Mouse (Mus musculus): ENCODE measurements around the gene Igfals. TPM values are rescaled to one million over a fixed set of nuclear protein-coding genes. Genes with fewer than 3 reads are reported as not detected.
A peak's percentile ranks its signal among the peaks of the same experiment; 100 is the strongest.

The Igfals gene
- polyA plus RNA-seq, 1 experiment from 2014 or later = 0.24 TPM

DNA sequence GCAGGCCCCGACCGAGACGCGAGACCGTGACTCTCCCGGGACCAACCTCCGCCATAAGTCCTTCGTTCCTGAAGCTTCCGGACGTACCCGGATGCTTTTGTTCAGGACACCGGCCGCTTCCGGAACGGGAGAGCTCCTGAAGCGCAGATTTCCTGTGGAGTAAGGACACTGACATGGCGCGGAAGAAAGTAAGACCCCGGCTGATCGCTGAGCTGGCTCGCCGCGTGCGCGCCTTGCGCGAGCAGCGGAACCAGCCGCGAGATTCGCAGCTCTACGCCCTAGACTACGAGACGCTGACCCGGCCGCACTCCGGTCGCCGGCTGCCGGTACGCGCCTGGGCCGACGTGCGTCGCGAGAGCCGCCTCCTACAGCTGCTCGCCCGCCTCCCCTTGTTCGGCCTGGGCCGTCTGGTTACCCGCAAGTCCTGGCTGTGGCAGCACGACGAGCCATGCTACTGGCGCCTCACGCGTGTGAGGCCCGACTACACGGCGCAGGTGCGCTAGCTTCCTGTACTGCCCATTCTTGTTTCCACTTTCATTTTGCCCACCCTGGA, 29.3 kb downstream of the Igfals start, which contains the start of the genes Eme2 and Mrps34:
Gene Eme2, minus strand, starts transcription at position 93 of the 553 bp plus-strand sequence.
Gene Mrps34, plus strand, starts transcription at position 122 of the 553 bp plus-strand sequence.
- peak within 1 kb of the TSS; percentile 84 for H3K27ac ChIP-seq (ENCODE audit: poor library complexity, severe bottlenecking)
- peak within 1 kb of the TSS; percentile 96 for H3K4me2 ChIP-seq
- peak within 1 kb of the TSS; percentile 69 for H3K4me3 ChIP-seq
- under 1% methylated on average over 62 of the region's 62 CpGs for WGBS
- H3K9ac ChIP-seq = peak within 1 kb of the TSS; percentile 94
- no peaks in the 10 kb centered on the region for H3K9me3 ChIP-seq (replicated peaks)
- peak; percentile 42 for ATAC-seq (ENCODE audit: insufficient number of reproducible peaks, low FRiP score)
- H3K4me1 ChIP-seq (replicated peaks) = peaks cover 48% of the 10 kb centered on the region
- H3K36me3 ChIP-seq = peaks cover 71% of the 10 kb centered on the region
- no peaks in the 10 kb centered on the region for H3K27me3 ChIP-seq (replicated peaks)

DNA sequence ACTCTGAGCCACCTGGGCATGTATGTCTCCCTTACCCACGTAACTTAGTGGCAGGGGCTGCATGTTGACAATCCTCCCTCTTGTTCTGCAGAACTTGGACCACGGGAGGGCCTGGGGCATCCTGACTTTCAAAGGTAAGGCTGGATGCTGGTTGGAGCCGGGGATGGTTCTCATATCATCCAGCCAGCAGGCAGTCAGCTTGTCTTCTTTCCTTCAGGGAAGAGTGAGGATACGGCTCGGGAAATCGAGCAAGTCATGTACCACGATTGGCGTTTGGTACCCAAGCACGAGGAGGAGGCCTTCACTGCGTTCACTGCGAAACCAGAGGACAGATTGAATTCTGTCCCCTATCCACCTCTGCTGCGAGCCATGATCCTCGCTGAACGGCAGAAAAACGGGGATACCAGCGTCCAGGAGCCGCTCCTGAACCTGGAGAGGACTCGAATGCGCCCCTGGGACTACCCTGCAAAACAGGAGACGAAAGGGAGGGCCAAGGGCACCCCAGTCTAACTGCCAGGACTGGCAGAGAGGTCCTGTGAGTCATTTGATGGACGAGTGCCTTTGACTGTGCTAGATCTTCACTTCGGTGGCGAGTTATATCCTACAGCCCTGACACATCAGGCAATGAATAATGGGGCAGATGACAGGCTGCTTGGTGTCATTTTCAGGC, 29.9 kb downstream of the Igfals start:
- ATAC-seq (ENCODE audit: insufficient number of reproducible peaks, low FRiP score) = no peak

DNA sequence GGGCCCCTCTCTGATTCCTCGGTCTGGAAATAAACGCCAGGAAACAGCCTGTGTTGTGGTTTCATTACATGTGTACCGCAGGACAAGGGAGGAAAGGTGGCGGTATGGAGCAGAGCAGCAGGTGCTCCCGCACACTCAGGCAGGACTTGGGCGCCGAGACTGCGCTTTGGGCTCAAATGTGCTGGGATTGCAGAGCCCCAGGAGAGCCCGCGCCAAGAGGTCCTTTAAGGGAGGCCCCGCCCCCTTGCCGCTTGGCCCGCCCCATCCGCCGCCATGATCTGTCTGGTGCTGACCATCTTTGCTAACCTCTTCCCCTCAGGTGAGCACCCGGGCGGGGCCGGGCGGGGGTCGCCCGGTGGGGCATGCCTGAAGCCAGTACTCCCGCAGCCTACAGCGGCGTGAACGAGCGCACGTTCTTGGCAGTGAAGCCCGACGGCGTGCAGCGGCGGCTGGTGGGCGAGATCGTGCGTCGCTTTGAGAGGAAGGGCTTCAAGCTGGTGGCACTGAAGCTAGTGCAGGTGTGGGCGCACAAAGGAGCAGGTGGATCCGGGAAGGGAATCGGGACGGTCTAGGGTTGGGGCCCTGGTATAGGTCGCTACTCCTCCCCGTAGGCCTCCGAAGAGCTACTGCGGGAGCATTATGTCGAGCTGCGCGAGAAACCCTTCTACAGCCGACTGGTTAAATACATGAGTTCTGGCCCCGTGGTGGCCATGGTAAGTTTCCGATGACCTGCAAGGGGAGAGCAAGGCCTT, 30.6 kb downstream of the Igfals start, which contains the start of gene Nme3:
Gene Nme3, plus strand, starts transcription at position 260 of the 752 bp plus-strand sequence.
- peaks cover 48% of the 10 kb centered on the region for H3K4me1 ChIP-seq (replicated peaks)
- peak within 1 kb of the TSS; percentile 94 for H3K9ac ChIP-seq
- peak within 1 kb of the TSS; percentile 84 for H3K27ac ChIP-seq (ENCODE audit: poor library complexity, severe bottlenecking)
- H3K36me3 ChIP-seq = peaks cover 71% of the 10 kb centered on the region
- H3K9me3 ChIP-seq (replicated peaks) = no peaks in the 10 kb centered on the region
- peak; percentile 79 for ATAC-seq (ENCODE audit: insufficient number of reproducible peaks, low FRiP score)
- peak within 1 kb of the TSS; percentile 69 for H3K4me3 ChIP-seq
- peak within 1 kb of the TSS; percentile 96 for H3K4me2 ChIP-seq
- WGBS = 2% methylated on average over 50 of the region's 50 CpGs
- H3K27me3 ChIP-seq (replicated peaks) = no peaks in the 10 kb centered on the region

More for the DNA sequence above, 29.9 kb downstream of the Igfals start:
- Histone ChIP-seq H3K9me3 (replicated peaks) (no peaks in the 10 kb centered on the region), H3K36me3 (peaks cover 71% of the 10 kb centered on the region), H3K4me1 (replicated peaks) (peaks cover 48% of the 10 kb centered on the region), H3K4me2 (peak overlapping the region; percentile 96), H3K27me3 (replicated peaks) (no peaks in the 10 kb centered on the region), H3K27ac (ENCODE audit: poor library complexity, severe bottlenecking) (peak overlapping the region; percentile 84), H3K9ac (peak overlapping the region; percentile 94), H3K4me3 (peak overlapping the region; percentile 69)
- 14% methylated on average over 23 of the region's 23 CpGs for WGBS

DNA sequence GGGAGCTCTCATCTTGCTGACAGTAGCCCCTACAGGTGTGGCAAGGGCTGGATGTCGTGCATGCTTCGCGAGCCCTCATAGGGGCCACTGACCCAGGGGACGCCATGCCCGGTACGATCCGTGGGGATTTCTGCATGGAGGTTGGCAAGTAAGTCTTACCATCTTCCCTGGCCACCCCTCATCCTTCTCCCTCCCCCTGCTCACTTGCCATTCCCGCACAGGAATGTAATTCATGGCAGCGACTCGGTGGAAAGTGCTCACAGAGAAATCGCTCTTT, 31.1 kb downstream of the Igfals start:
- ATAC-seq (ENCODE audit: insufficient number of reproducible peaks, low FRiP score) = no peak
- H3K27ac ChIP-seq (ENCODE audit: poor library complexity, severe bottlenecking) = 0 out of 2 replicates have a peak overlapping the region, but pooled peaks have one; percentile 45
- H3K4me3 ChIP-seq = peak overlapping the region; percentile 69
- H3K9me3 ChIP-seq (replicated peaks) = no peaks in the 10 kb centered on the region
- peak overlapping the region; percentile 94 for H3K9ac ChIP-seq
- H3K27me3 ChIP-seq (replicated peaks) = no peaks in the 10 kb centered on the region
- peak overlapping the region; percentile 96 for H3K4me2 ChIP-seq
- H3K36me3 ChIP-seq = peaks cover 71% of the 10 kb centered on the region
- WGBS = 43% methylated on average over 11 of the region's 11 CpGs
- H3K4me1 ChIP-seq (replicated peaks) = peaks cover 48% of the 10 kb centered on the region

DNA sequence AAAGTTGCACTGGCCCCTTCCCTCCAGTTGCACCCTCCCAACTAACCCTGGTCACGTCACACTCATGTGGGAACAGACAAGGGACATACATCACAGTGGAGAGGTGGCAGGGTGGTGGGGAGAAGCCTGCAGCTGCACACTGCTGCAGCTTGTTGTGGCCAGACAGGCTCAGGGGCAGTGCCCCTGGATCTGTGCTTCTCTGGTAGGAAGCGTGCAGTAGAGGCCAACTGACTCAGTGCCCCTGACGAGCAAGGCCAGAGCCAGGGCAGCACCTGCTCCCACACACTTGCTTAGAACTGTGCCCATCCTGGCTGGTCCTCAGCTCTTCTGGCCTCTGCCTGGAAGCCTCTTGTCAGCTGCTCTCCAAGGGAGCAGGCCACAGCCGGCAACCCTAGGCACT, 31.8 kb downstream of the Igfals start:
- ATAC-seq (ENCODE audit: insufficient number of reproducible peaks, low FRiP score) = no peak
- H3K9ac ChIP-seq = no peak overlapping the region
- peaks cover 48% of the 10 kb centered on the region for H3K4me1 ChIP-seq (replicated peaks)
- no peaks in the 10 kb centered on the region for H3K27me3 ChIP-seq (replicated peaks)
- peaks cover 71% of the 10 kb centered on the region for H3K36me3 ChIP-seq
- peak overlapping the region; percentile 96; the same call in 1 of the 2 replicates for H3K4me2 ChIP-seq
- no peaks in the 10 kb centered on the region for H3K9me3 ChIP-seq (replicated peaks)
- 85% methylated on average over 4 of the region's 4 CpGs for WGBS
- no peak overlapping the region for H3K27ac ChIP-seq (ENCODE audit: poor library complexity, severe bottlenecking)
- peak overlapping the region; percentile 69; the same call in 1 of the 2 replicates for H3K4me3 ChIP-seq

DNA sequence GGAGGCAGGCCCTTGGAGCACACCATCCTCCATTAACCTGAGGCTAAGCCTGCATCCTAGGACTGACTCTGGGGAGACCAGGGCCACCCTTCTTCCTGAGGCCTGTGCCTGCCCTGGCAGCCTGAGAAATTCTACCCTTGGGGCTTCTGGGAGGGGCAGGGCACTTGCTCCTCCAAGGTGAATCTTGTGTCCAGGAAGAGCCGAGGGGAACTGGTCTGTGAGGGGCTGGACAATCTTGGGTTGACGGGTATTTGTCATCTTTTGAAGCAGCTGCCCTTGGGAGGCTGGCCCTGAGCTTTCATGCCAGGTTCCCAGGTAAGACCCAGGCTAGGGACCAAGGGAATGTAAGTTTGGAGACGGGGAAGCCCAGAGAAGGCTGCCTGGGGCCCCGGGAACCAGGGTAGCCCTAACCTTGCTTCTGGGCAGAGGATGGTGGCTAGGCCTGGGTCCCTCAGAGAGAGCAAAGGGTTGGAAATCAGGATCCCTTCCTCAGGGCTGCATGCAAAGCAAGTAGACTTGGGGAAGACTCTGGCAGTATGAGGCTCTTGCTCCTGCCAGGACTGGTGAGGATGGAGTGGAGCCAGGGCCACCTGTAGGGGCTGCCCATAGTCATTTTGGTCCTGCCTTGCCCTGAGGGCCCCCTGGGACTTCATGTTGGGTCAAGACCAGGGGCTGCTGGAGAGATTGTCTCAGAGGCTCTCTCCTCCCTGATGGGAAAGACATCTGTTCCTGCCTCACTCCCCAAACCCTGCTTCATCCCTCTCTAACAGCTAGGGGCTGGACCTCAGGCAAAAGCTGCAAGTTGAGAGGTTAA, 32.5 kb downstream of the Igfals start:
- peaks cover 71% of the 10 kb centered on the region for H3K36me3 ChIP-seq
- no peak for ATAC-seq (ENCODE audit: insufficient number of reproducible peaks, low FRiP score)
- H3K4me3 ChIP-seq = no peak overlapping the region
- WGBS = 80% methylated on average over 4 of the region's 4 CpGs
- H3K9ac ChIP-seq = no peak overlapping the region
- H3K4me2 ChIP-seq = no peak overlapping the region
- H3K4me1 ChIP-seq (replicated peaks) = peaks cover 47% of the 10 kb centered on the region
- H3K27ac ChIP-seq (ENCODE audit: poor library complexity, severe bottlenecking) = 0 out of 2 replicates have a peak overlapping the region, but pooled peaks have one; percentile 4
- H3K9me3 ChIP-seq (replicated peaks) = no peaks in the 10 kb centered on the region
- no peaks in the 10 kb centered on the region for H3K27me3 ChIP-seq (replicated peaks)

DNA sequence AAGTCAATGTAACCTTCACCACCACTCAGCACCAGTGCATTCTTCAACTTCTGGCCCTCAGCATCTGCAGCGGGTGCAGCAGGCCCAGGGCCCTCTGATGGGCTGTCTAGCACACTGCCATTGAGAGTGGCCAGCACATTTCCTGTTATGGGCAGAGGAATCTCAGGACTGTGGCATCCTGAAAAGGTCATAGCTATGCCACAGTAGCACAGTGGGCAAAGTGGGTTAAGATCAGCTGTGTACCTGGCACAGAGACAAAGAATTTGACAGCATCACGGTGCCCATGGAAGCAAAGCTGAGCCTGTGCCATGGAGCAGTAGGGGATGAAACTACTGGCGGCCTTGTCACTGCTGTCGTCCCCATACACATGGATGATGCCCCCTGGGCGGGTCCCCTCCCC, 33.4 kb downstream of the Igfals start:
- Histone ChIP-seq H3K9me3 (replicated peaks) (no peaks in the 10 kb centered on the region), H3K27me3 (replicated peaks) (no peaks in the 10 kb centered on the region), H3K36me3 (peaks cover 73% of the 10 kb centered on the region), H3K4me1 (replicated peaks) (peaks cover 38% of the 10 kb centered on the region), H3K4me3 (no peak overlapping the region), H3K4me2 (no peak overlapping the region), H3K27ac (ENCODE audit: poor library complexity, severe bottlenecking) (no peak overlapping the region), H3K9ac (no peak overlapping the region)
- 78% methylated on average over 5 of the region's 5 CpGs for WGBS
- ATAC-seq (ENCODE audit: insufficient number of reproducible peaks, low FRiP score) = no peak

DNA sequence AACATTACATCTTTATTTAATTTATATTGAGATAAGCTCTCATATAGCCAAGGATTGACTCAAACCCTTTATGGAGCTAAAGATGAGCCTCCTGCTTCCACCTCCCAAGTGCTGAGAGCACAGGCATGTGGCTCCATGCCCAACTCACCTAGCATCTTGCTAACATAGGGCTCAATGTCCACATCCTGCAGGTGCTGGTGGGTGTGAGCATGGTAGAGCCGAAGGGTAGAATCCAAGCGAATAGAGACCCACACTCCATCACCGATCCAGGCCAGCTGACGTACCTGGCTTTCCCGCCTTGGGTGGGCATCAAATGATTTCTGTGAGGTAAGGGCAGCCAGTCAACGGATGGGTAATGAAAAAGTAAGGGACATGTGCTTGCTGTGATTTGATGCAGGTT, 34.2 kb downstream of the Igfals start:
- Histone ChIP-seq H3K27me3 (replicated peaks) (no peaks in the 10 kb centered on the region), H3K9me3 (replicated peaks) (no peaks in the 10 kb centered on the region), H3K9ac (no peak overlapping the region), H3K36me3 (peaks cover 82% of the 10 kb centered on the region), H3K4me1 (replicated peaks) (peaks cover 35% of the 10 kb centered on the region), H3K4me2 (no peak overlapping the region), H3K4me3 (no peak overlapping the region), H3K27ac (ENCODE audit: poor library complexity, severe bottlenecking) (no peak overlapping the region)
- WGBS = 94% methylated on average over 6 of the region's 6 CpGs
- no peak for ATAC-seq (ENCODE audit: insufficient number of reproducible peaks, low FRiP score)

DNA sequence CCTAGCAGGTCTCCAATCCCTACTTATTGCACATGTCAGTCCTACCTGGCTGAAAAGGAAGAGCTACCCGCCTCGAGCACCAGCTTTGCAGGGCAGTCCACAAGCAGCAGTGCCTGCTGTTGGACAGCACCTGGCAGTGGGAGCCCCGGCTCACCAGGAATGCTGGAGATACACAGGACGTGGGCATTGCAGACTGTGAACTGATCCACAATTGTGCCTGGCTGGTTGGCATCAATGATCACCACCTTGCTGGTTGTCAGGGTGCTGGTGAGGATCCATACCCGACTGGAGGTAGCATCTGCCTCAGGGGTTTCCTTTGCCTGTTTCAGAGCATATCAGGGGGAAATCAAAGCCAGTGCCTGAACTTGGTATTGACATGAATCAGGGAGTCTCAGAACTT, 36.3 kb downstream of the Igfals start:
- H3K4me3 ChIP-seq = no peak overlapping the region
- H3K4me2 ChIP-seq = no peak overlapping the region
- H3K27me3 ChIP-seq (replicated peaks) = no peaks in the 10 kb centered on the region
- peaks cover 100% of the 10 kb centered on the region for H3K36me3 ChIP-seq
- H3K9me3 ChIP-seq (replicated peaks) = no peaks in the 10 kb centered on the region
- H3K27ac ChIP-seq (ENCODE audit: poor library complexity, severe bottlenecking) = no peak overlapping the region
- no peak for ATAC-seq (ENCODE audit: insufficient number of reproducible peaks, low FRiP score)
- H3K9ac ChIP-seq = no peak overlapping the region
- WGBS = 90% methylated on average over 5 of the region's 5 CpGs
- peaks cover 22% of the 10 kb centered on the region for H3K4me1 ChIP-seq (replicated peaks)

DNA sequence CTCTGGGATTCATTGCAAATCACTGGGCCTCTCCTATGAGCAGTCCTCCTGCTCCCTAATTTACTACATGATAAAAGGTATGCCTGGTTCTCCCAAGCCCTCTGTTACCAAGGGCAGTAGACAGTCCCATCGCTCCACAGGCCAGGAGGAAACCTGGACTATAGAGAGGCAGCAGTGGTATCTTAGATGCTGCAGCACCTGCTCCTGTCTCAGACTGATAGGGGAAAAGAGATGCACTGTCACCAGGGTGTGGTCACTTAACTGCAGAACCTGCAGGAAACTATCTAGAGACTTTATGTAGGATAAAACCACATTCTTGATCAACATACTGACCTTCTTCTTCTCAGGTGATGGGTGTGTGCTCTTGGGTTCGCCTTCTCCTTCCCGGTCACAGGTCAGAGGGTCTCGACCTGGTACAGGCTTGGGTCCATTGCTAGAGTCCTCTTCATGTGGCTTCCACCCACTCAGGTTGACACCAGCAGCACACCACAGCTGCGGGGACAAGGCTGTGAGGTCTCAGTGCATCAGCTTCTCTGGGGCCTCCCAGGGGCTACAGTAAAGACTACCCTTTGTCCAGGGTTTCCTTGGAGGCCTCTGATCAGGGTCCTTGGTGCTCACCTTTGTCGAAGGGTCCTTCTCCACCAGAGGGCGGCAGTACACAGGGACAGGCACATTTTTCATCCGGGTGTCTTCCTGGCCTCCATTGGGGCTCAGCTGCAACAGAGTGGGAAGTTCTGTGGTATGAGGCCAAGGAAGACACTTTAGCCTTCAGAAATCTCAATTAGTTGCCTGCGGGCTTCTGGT, 37.1 kb downstream of the Igfals start:
- WGBS = 68% methylated on average over 9 of the region's 9 CpGs
- no peaks in the 10 kb centered on the region for H3K9me3 ChIP-seq (replicated peaks)
- no peak overlapping the region for H3K9ac ChIP-seq
- peak; percentile 89 for ATAC-seq (ENCODE audit: insufficient number of reproducible peaks, low FRiP score)
- no peak overlapping the region for H3K4me3 ChIP-seq
- H3K27ac ChIP-seq (ENCODE audit: poor library complexity, severe bottlenecking) = no peak overlapping the region
- peaks cover 100% of the 10 kb centered on the region for H3K36me3 ChIP-seq
- 0 out of 2 replicates have a peak overlapping the region, but pooled peaks have one; percentile 12 for H3K4me2 ChIP-seq
- peaks cover 15% of the 10 kb centered on the region for H3K4me1 ChIP-seq (replicated peaks)
- no peaks in the 10 kb centered on the region for H3K27me3 ChIP-seq (replicated peaks)
